Mouse (Mus musculus) lung, embryonic 15.5 days (tissue): ENCODE measurements at regions not wholly inside any gene's neighbourhood (a gene's known extent, or its start where the extent isn't known, plus 50 kb on each side); places are given as distances from the start of the nearest gene placed in this dataset.

Source experiments
- ATAC-seq: fragments of 200-750 bp; cut with Nextera tagmentation; 2 replicates; pipeline ENCODE4 v1.8.0; 2017; ENCODE audit warnings: moderate number of reproducible peaks, borderline replicate concordance; ENCODE audit not compliant: low FRiP score, low TSS enrichment; ENCODE audit errors: extremely low read depth
- H3K27ac ChIP-seq: fragments of 300-500 bp; sonication (generic); 2 replicates; pipeline ENCODE4 v1.5.1; 2015; ENCODE audit warnings: moderate library complexity, mild to moderate bottlenecking, inconsistent platforms
- H3K27me3 ChIP-seq: fragments of 300-500 bp; sonication (generic); 2 replicates; pipeline ENCODE4 v1.6.1; 2015; ENCODE audit warnings: inconsistent platforms
- H3K36me3 ChIP-seq: fragments of 300-500 bp; sonication (generic); 2 replicates; pipeline ENCODE4 v1.6.1; 2015; ENCODE audit warnings: inconsistent platforms
- H3K4me1 ChIP-seq: fragments of 300-500 bp; sonication (generic); 2 replicates; pipeline ENCODE4 v1.6.1; 2015; ENCODE audit warnings: inconsistent platforms
- H3K4me2 ChIP-seq: fragments of 300-500 bp; sonication (generic); 2 replicates; pipeline ENCODE4 v1.6.1; 2015; ENCODE audit warnings: inconsistent platforms, mild to moderate bottlenecking, moderate library complexity
- H3K4me3 ChIP-seq: fragments of 300-500 bp; sonication (generic); 2 replicates; pipeline ENCODE4 v1.5.1; 2015; ENCODE audit warnings: mild to moderate bottlenecking, inconsistent platforms
- H3K9ac ChIP-seq: fragments of 300-500 bp; sonication (generic); 2 replicates; pipeline ENCODE4 v1.6.1; 2015; ENCODE audit warnings: inconsistent platforms
- H3K9me3 ChIP-seq: fragments of 300-500 bp; sonication (generic); 2 replicates; pipeline ENCODE4 v1.6.1; 2016; ENCODE audit warnings: inconsistent platforms
- WGBS: fragments of 180-500 bp; shearing (Covaris S2); methylation state at CpG from one replicate; pipeline ENCODE4 v1.1.7; 2015; 5-methylcytosine and 5-hydroxymethylcytosine counted together

GRCm38 (mm10) chr12:86628050-86628782 lies 50.3 kb upstream of the Vash1 start:
- no peak overlapping the region for H3K9ac ChIP-seq
- peaks cover 16% of the 10 kb centered on the region for H3K4me1 ChIP-seq
- no peaks in the 10 kb centered on the region for H3K9me3 ChIP-seq
- no peaks in the 10 kb centered on the region for H3K27me3 ChIP-seq
- WGBS, result 22% methylated on average over 10 of the region's 10 CpGs
- H3K27ac ChIP-seq, result peak overlapping the region; percentile 72
- H3K4me3 ChIP-seq, result no peak overlapping the region
- ATAC-seq, result peak; percentile 89
- H3K36me3 ChIP-seq, result no peaks in the 10 kb centered on the region
- H3K4me2 ChIP-seq, result no peak overlapping the region
